Mouse (Mus musculus) lung, adult 2 months (tissue): ENCODE measurements around the gene Zfp472.

Experiments used
- CTCF ChIP-seq: fragments of 200-500 bp; IDR thresholded peaks from 2 replicates; pipeline ENCODE4 v1.5.1; 2011; ENCODE audit warnings: mild to moderate bottlenecking, low read length, control low read depth; ENCODE audit not compliant: insufficient read depth
- POLR2A ChIP-seq: fragments of 200-500 bp; IDR thresholded peaks from 2 replicates; pipeline ENCODE4 v1.6.1; 2011; ENCODE audit warnings: low read depth, mild to moderate bottlenecking, control low read depth, low read length, borderline replicate concordance; ENCODE audit errors: extremely low read depth

DNA sequence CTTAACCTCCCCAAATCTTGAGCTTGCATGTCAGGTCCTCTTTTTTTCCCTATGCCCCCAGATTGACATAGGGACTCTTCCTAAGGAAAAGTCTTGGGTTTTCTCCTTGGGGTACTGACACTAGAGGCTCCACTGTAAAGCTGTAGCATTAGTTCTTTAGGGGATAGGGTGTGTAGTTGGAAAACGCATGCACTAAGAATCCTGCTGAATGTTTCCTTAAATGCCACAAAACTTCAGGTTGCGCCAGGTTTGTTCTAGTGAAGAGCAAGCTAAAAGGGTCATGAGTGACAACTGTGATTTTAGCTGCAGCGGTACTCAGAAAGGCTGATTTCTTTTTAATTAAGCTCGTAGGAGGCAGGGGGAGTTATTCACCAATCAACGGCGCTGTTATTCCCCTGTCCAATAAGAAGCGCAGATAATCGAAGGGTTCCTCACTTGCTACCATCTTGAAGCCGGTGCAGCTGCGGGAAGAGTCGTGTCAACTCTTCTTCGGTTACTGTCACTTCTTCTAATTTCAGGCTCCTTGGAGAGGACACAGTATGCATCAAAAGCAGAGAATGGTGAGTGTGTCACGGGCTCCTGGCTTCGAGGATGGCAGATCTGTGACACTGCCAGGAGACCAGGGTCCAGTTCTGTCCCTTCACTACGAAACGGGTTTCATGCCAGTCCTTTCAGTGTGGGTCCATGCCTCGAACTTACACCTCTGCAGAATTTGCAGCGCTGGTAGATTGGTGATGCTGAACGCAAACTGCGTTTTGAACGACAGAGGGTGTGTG lies 27.3 kb downstream of the Zfp472 start, which contains the start of gene Zfp952:
- no peak for TF ChIP-seq CTCF
- peak; percentile 53; the same call in 1 of the 2 replicates for TF ChIP-seq POLR2A
